Mouse (Mus musculus) 416B (cell line): Measurements from ENCODE around the gene Nmral1.
"Not testable (repeated sequence)": the region's sequence is repeated elsewhere in the genome, so short reads cannot be mapped to it uniquely, and the experiment has no call there.

Experiments
- DNase-seq: peaks from one replicate; pipeline ENCODE4 v3.0.0; 2011; ENCODE audit warnings: low read depth

Nmral1 gene

DNA sequence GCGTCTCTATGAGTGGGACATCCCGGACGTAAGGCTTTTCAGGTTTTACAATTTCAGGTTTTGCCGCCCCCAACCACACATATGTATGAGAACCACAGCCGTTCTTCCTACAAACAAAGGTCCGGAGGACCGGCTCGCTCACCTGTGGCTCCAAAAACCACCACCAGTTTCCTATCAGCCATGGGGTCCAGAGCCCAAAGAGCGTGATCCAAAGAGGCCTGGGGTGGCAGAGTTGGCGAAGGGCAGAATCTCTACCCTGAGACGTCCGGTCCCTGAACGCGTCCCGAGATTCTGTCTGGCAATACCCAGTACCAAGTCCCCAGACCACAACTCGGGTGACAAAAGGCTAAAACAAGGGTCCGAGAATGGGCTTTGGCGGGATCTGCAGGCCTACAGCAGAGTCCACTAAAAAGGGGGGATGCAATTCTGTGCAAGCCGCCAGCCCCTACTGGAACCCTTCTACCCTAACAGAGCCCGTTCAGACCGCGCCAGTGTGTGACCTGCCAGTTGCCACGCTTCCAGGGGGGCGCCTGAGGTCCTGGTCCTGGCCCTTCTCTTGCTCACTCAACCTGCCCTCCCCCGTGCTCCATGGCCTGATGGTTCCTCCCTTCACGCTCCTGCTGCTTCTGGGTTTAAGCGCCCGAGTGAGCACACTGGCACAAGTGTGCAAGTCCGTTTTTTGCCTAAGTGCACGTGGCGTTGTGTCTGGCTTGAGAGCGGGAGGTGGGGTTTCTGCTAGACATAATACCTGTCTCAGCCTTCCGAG lies at the start of gene Nmral1:
Gene Nmral1 (minus strand): TSS at position 604 of the 766 bp plus-strand sequence.
- peak; percentile 94 for DNase-seq

DNA sequence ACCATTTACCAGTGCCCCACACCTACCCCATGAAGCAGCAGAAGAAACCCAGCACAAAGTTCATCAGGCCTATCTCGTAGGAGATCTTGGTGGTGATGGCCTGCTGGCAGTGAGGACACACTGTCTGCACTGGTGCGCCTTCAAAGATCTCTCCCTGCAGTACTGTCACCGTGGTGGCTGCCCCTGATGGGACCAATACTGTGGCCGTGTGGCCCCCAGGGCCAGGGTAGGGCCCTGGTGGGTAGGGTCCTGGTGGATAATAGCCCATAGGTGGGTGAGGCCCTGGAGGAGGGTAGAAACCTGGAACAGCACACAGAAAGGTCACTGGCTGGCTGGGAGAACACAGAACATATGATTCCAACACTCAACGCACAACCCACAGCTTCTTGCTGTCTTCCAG lies 49.6 kb upstream of the Nmral1 start:
- no peak for DNase-seq

DNA sequence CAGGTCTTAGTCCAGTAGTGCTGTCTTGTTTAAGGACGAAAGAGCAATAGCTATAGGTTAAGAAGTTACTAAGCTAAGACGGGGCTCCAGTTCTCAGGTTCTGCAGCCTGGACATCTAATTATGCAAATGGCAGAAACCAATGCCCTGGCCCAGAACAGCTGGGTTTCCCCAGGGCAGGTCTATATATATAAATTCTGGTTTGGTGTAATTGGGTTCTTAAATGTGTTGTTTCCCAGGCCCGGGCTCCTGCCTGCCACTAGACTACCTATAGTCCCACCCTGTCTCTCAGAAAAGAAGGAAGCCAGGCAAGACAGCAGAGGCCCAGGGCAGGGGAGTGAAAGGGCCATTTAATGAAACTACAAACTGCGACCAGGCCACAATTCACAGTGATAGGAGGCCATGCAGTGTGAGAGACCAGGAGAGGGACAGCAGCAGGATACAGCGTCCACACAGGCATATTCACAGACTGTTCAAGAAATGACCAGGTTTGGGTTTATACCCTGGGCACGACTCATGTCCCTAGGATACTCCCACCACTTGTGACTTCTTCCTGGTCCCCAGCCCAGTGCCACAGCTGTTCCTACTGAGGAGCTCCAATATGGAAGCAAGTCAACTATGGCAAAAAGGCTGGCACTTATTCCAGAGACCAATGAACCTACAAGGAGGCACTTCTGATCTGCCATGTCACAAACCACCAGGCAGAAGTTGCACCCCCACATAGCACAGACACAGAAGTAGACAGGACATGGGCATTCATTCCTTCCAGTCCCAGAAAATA lies 48.0 kb upstream of the Nmral1 start:
- no peak for DNase-seq

DNA sequence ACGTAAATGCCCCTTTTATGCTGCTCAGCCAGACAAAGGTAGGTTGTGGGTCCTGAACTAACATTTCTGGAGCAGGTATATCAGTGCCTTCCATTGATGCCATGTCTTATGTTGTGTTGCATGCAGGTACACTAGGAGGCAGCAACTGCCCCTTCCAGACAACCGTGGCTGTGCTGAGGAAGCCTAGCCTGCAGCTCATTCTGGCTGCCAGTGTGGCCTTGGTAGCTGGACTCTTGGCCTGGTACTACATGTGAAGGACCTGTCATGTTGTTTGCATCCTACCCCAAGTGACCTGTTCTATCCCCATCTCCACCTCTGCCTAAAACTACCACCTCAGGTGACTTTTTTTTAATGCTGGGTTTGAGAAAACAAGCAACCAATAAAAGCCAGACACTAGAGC lies 46.7 kb upstream of the Nmral1 start:
- no peak for DNase-seq

DNA sequence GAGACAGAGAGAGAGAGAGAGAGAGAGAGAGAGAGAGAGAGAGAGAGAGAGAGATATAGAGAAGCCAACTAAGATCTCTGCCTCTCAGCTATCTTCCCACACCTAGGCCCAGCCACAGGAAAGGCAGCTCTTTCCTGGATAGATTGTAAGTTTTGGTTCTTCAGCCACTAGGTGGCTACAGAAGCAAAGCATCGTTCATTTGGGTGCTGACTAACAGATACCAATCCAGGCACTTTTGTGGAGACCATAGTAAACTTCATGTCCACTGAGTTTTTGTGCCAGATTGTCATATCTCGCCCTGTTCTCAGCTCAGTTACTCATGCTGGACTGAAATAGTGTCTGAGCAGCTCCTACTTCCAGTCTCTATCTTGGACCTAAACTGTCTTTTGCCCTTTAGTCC lies 44.1 kb upstream of the Nmral1 start:
- DNase-seq: peak; percentile 78

DNA sequence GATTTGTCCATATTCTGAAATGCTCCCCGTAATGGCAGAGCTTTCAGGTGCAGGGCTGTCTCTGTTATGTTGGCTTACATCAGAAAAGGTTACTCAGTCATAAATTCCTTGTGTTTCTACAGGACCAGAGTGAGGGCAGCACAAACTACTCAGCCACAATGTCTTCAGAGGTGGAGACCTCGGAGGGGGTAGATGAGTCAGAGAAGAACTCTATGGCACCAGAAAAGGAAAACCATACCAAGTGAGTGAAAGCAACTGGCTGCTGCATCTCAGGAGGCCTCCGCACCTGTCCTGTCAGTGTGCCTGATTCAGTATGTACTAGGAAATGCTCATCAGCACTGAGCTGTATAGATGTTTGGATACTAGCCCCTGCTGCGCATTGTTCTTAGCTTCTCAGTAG lies 43.3 kb upstream of the Nmral1 start:
- DNase-seq: peak; percentile 16

DNA sequence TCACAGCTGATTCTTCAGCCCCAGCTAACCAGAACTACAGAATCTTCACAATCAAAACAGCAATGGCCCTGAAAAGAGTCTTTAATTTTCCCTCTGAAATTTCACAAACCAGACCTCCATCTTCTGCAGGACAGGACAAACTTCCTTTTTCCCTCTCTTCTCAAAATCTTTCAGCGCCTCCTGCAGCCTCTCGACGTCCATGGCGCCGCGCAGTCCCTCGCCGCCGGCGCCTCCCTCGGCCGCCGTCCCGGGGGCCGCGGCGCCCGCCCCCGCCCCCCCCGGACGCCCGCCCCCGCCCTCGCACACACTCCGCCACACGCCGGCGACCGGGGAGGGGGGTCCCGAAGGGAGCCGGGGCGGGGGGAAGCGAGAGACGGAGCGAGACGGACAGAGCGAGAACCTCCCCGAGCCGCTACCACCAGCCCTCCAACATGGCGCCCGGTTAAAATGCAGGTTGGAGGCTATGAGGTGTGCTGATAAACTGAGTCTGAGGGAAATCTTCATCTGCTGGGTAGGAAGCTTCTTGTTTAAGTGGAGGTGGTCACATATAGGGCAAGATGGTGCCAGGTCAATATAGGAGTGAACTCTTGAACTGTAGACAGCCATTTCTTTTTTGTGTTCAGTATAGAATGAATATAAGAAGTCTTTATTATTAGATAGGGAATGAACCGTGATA lies 37.6 kb upstream of the Nmral1 start:
- not testable (repeated sequence) for DNase-seq

DNA sequence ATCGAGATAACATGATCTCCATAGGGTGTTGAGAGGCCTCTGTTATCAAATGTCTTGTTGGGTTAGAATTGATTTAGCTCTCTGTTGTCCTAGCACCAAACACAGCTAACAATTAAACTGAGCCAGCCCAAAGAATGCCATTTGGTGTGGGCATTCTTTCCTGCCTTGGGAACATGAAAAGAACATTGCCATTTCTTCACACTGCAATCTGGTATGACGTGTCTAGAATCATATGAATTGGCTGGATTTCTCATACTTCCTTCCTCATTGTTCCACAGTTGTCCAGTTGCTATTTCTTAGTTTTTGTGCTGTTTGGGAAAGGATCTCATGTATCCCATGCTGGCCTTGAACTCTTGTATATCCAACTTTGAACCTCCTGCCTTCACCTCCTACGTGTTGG lies 34.9 kb upstream of the Nmral1 start:
- no peak for DNase-seq

DNA sequence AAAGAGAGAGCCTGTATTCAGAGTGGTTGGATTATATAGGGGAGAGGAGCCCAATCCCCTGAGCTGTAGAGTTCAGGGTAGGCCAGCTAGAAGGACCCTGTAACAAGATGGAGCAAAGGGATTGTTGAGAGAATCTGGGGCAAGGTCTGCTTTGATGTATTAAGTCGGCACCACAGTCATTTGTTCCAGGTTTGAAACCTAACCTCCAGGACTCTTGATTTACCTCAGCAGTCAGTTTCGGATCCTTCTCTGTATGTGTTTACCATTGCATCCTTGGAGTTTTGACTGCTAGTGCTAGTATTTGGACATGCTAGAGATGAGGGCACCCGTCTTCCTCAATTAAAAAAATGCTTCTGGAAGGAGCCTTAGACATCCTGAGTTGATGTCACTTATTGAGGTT lies 33.0 kb upstream of the Nmral1 start:
- DNase-seq: no peak

DNA sequence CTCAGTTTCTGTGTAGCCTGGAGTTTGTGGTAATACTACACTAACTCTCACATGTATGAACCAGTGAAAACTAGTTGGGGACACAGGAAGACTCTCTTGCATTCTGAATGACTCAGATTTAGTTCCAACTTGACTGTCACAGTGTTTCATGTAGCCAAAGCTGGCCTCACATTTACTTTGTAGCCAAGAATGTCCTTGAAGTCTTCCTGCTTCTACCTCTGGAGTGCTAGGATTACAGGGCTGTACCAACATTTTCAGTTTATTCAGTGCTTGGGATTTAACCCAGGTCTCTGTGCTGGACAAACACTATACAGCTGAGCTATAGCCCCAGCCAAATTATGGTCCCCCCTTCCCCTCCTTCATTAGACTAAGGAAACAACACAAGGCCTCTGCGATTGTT lies 23.0 kb upstream of the Nmral1 start:
- DNase-seq: no peak

DNA sequence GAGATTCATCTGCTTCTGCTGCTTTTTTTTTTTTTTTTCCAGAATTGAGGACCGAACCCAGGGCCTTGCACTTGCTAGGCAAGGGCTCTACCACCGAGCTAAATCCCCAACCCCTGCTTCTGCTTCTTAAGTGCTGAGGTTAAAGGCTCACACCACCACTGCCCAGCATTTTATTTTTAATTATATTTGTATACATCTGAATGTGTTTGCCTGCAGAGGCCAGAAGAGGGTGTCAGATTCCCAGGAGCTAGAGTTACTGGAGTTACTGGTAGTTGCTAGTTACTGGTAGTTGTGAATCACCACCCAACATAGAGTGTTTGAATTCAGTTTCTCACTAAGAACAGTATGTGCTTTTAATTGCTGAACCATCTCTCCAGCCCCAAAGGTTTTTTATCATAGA lies 20.8 kb upstream of the Nmral1 start:
- DNase-seq: peak; percentile 47

DNA sequence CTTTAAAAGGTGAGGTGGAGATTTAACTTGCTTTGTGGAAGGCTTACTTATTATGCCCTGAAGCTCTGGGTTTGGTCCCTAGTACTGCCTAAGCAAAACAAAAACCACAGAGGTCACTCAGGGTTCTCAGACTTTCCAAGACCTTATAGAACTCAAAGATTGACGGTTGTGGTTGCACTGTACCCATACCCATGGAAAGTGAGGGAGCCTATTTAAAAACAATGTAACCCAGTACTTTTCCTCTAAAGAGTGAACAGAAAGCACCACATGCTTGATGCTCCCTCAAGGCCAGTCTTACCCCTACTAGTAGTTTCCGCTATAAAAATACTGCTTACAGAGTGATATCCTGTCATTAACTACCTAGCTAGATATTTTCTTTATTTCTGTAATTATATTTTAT lies 17.1 kb upstream of the Nmral1 start:
- peak; percentile 80 for DNase-seq

DNA sequence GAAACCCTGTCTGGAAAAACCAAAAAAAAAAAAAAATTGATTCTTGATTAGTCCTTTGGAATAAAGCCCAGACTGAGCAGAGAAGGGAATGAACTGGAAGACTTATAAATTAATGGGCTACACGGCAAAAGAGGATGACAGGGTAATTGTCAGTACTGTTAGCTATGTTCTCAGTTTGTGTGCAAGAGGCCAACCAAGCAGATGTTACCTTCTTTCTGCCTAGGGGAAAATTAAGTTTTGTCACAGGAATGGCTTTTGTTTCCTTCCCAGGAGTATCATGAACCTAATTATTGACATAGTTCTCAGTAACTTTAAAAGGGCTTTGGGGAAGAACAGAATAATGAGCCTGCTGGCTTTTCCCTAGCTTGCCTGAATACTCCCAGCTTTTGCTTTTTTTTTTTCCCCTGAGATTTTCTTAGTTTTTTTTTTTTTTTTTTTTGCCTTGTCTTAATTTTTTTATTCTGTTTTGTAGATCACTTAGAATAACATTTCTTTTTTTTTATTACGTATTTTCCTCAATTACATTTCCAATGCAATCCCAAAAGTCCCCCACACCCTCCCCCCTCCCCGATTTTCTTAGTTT lies 11.7 kb upstream of the Nmral1 start:
- DNase-seq: no peak

DNA sequence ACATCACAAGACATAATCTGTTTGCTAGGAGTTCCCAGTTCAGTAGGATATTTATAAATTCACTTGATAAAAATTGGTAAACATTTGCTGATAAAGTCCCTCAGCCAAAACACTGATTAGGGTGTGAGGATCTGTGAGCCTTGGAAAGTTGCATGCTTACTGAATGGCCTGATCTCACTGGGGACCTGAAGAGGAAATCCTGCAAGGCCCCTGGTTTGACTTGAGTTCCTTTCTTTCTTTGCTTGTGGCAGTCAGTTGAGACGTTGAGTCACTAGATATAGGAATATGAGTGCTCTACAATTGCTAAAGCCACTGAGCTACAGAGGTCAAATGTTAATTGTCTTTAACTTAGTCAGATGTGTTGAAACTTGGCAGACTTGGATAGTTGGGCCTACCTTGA lies 8.8 kb upstream of the Nmral1 start:
- DNase-seq: peak; percentile 88

DNA sequence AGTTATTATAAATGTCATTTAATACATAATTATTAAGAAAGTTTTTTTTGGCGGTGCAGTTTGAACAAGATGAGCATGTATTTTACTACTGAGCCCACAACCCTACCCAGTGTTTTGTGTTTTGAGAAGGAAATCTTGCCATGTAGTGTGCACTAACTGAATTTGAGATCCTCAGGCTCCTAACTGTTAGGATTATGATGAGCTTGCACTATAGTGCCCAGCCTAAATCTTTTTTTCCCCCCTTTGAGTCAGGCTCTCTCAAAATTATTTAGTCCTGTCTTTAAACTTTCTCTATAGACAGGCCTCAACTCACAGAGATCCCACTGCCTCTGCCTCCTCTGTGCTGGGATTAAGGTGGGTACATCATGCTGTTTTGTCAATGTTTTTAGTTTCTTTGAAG lies 8.4 kb upstream of the Nmral1 start:
- DNase-seq: no peak

DNA sequence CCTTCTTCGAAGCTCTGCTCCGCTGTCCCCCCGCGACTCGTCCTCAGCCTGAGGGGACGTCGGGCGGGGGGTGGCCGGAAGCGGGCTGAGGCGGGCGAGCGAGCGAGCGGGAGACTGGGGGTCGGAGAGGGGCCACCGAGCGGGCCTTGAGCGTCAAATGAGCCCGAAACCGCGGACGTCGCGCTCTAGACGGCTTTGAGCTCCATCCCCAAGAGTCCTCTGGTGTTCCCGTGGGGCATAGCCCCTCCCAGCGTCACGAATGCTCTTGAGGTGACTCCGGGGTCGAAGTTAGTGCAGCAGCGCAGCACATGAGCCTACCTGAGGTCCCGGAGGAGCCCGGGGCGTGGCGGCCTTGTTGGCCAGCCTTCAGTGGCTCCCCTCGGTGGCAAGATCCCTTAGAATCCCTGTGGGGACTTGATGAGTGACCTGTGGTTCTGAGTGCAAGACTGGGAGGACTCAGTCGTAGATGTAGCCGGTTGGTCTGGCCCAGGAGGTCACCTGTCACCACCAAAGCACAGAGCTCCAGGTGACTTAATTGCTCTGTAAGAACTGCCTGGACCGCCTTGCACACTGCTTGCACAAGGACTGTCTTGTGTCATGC lies 7.5 kb upstream of the Nmral1 start:
- DNase-seq: peak; percentile 57

DNA sequence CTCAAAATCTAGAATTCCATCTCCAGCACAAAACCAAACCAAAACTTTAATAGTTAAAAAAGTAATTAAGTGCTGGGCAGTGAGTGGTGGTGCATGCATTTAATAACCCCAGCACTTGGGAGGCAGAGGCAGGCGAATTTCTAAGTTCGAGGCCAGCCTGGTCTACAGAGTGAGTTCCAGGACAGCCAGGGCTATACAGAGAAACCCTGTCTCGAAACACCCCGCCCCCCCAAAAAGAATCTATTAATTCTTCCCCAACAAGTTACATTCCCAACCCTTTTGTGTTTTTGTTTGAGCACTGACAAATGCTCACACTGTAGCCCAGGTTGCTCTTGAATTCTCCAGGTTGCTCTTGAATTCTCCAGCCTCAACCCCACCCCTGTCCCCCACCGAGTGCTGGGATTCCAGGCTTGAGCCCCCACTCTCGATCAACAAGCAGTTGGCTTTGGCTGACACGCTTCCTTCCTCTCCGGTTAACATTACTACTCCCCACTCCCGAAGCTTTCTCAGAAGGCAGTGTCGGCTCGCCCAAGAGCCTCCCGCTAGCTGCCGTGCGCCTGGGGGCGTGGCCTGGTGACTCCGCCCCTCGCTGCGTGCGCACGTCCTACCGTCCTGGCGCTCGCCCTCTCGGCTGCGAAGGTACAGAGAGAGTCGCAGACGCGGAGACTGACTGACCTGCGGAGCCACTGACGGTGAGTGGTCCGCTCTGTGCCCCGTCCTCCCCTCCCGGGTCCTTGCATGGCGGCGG lies 6.8 kb upstream of the Nmral1 start, which contains the start of gene Hmox2:
Gene Hmox2 (plus strand): TSS at position 582 of the 748 bp plus-strand sequence.
- DNase-seq: peak; percentile 92

DNA sequence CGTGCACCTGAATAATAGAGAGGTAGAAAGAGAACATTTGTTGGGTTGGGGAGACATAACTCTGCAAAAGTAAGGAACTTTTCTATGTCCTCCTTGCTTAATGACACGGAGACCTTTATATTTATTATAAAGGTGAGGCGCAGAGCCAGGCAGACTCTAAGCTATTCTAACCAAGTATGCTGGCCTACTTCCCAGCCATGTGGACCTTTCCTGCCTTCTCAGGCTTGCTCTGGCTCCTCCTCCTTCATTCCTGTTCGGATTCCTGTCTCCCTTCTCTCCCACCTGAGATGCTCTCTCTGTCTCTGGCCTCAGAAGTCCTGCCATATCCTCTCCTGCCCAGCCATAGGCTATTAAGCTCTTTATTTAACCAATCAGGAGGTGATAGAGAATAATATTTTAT lies 6.1 kb upstream of the Nmral1 start:
- DNase-seq: no peak

DNA sequence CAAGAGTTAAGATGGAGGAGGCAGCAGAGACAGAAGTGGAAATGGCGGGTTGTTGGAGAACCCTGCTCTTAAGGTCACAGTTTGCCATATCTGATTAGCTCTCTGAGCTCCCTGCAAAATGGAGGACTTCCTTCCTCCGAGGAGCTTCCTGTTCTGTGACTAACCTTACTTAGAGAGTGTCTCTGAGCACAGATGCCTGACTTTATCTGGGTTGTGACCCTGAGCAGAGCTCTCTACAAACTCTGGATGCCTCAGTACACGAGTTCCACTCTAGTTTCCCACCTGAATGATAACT lies 3.7 kb upstream of the Nmral1 start:
- DNase-seq: peak; percentile 74

DNA sequence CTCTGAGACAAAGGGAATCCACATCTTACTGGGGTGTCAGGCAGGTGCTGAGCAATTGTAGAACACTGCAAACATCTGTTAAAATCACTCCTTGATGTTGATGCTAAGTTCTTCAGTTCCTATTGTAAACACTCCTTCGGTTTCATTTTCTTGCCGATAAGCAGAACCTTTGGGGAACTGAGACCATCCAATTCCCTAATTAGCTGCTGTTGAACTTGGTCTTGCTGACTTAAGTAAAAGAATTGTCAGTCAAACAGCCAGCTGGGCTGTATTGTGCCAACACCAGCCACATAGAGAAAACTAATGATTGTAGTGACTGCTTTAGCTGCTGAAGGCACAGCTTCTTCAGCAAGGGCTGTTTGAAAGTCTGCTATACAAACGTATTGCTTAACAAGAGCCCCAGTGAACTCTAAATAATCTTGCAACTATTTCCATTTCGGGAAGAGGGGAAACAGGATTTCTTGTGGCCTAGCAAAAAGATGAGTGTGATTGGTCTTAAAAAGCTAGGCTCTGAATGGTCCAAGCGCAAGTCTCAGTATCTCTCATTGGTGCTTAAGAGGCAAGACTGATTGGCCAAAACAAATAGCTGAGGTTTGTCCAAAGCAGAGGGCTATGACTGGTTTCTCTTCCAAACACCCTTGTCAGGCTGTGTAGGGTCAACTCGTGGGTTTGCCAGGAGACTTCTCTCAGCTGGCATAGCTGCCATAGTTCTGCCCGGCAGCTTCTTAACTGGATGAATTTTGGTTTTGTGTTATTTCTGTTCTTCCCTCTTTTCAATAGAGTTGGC lies 3.2 kb upstream of the Nmral1 start:
- DNase-seq: peak; percentile 65

DNA sequence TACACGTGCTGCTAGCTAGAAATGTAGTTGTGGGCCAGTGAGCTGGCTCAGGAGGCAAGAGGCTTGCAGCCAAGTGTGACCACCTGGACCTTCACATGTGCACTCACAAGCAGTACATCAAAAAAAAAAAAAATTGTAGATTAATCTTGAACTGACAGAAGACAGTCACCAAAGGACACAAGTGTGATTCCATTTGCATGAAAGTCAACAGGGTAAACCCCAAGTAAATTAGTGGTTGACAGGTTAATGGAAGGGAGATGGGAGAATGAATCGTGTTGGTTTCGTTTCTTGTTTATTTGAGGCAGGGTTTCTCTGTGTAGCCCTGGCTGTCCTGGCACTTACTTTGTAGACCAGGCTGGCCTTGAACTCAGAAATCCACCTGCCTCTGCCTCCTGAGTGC lies 1.3 kb downstream of the Nmral1 start:
- DNase-seq: no peak
